Mouse (Mus musculus) urinary bladder, postnatal 14 days (tissue): Measurements from ENCODE around the gene Pafah1b3.
"Not testable (repeated sequence)": the region's sequence is repeated elsewhere in the genome, so short reads cannot be mapped to it uniquely, and the experiment has no call there.

Experiments used
- DNase-seq: peaks from one replicate; pipeline ENCODE4 v3.0.0; 2021; ENCODE audit warnings: low spot score

Gene Pafah1b3

GRCm38 (mm10) chr7:25297454-25298325 lies at the start of gene Pafah1b3:
Gene Pafah1b3, minus strand, starts transcription at chr7:25297986.
- DNase-seq = peak; percentile 87

DNA sequence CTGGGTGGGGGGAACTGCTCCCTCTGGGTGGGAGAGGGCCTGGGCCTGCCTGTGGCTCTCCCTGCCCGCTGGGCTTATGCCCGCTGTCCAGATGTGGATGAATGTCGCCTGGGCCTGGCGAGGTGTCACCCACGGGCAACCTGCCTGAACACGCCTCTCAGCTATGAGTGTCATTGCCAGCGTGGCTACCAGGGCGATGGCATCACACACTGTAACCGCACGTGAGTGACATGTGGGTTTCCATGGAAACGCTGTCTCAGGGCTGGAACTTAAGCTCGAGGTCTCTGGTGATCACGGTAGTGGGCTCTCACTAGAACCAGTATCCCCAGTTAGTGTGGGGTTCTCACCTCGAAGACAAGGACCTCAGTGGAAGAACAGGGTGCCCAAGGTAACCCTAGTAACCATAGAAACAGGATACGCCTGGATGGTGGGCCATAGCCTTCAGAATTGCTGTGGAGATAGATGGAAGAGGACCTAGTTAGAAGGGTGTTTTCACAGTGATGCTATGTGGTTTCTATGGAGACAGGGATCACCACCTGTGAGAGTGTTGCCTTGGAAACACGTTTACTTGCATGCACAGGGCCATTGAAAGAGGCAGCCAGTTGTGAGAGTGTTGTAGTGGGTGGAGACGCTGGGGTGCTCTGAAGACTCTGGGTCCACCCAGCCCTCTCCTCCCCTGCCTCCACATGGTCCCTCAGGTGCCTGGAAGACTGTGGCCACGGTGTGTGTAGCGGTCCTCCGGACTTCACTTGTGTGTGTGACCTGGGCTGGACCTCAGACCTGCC lies 43.4 kb upstream of the Pafah1b3 start:
- no peak for DNase-seq

GRCm38 (mm10) chr7:25339329-25339728 lies 41.5 kb upstream of the Pafah1b3 start:
- no peak for DNase-seq

GRCm38 (mm10) chr7:25334472-25334871 lies 36.7 kb upstream of the Pafah1b3 start:
- no peak for DNase-seq

DNA sequence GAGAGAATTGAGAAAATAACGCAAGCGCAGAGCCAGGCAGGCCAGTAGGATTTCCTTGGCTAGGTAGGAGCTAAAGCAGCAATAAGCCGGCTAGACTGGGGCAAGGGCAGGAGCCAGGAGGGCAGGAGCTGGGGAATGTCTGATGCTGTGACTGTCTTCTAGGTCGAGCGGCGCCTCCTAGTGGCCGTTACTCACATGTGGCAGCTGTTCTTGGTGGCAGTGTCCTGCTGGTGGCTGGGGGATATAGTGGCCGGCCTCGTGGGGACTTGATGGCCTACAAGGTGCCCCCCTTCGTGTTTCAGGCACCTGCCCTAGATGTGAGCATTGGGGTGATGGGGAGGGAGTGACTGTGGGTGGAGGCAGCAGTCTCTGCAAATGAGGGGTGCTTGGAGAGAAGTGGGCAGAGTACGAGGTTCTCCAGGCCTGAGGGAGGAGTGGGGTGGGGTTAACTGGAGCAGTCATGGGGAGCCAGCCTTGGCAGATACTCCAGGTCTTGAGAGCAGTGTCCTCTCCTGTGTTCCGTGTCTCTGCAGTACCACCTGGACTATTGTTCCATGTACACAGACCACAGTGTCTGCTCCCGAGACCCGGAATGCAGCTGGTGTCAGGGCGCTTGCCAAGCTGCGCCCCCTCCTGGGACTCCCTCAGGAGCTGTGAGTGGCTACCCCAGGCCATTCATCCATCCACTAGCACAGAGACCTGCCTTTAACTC lies 36.0 kb upstream of the Pafah1b3 start:
- DNase-seq = peak; percentile 72

DNA sequence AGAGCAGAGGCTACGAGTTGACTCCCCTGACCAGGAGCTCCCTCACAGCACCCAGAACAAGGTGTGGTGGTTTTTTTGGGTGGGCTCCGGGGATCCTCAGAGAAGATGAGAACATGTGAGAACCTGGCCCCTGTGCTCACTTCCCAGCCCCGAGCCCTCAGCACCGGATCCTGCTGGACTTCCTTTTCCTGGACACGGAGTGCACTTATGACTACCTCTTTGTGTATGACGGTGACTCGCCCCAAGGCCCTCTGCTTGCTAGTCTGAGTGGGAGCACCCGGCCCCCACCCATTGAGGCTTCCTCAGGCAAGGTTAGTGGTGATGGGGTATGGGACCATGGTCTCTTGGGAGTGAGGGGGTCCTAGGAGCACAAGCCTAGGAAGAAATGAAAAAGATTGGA lies 28.4 kb upstream of the Pafah1b3 start:
- DNase-seq = no peak

- DNase-seq = not testable (repeated sequence)
Measured at GRCm38 (mm10) chr7:25325431-25325830, 27.6 kb upstream of the Pafah1b3 start.

GRCm38 (mm10) chr7:25323219-25323618 lies 25.4 kb upstream of the Pafah1b3 start:
- DNase-seq = no peak

DNA sequence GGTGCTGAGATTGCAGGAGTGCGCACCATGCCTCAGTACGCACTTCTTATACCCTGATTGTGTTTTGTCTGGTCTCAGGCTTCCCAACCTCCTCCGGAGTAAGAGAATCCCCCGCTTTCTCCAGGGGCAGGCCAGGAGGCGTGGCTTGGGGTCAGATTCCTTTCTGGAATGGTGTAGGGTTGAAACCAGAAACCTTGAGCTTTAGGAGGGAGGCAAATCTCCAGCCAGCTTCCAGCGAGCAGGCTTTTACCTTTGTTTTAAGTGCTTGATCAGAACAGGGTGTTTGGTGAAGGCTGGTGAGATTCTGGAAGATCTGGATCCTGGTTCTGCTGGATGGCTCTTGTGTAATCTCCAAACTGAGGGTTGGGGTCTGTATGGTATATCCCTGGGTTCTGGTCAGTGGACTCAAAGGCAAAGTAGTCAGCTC lies 24.3 kb upstream of the Pafah1b3 start:
- DNase-seq = peak; percentile 53

DNA sequence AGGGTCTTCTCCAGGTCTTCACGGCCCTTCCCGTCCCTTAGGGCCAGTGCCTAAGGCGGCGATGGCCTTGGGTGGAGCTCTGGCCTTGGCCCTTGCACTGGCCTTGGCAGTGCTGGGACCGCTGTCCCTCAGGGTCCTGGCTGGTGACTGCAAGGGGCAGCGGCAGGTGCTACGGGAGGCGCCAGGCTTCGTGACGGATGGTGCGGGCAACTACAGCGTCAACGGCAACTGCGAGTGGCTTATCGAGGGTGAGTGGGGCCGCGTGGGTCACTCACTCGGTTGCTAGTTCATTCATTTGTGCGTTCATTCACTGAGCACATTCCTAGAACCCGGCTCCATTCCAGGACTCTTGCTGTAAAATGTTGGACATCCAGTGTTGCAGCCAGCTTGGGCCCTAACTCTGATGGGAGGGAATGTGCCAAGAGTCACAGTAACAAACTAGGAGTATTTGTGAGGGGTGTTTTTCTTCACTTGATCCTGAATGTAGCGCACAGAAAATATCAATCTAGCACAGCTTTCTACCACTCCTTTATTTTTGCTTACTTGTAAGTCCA lies 19.7 kb upstream of the Pafah1b3 start:
- no peak for DNase-seq

- DNase-seq = peak; percentile 98
Measured at GRCm38 (mm10) chr7:25316532-25317445, 19.0 kb upstream of the Pafah1b3 start, which contains the start of gene Megf8. Gene Megf8, plus strand, starts transcription at chr7:25317164.

DNA sequence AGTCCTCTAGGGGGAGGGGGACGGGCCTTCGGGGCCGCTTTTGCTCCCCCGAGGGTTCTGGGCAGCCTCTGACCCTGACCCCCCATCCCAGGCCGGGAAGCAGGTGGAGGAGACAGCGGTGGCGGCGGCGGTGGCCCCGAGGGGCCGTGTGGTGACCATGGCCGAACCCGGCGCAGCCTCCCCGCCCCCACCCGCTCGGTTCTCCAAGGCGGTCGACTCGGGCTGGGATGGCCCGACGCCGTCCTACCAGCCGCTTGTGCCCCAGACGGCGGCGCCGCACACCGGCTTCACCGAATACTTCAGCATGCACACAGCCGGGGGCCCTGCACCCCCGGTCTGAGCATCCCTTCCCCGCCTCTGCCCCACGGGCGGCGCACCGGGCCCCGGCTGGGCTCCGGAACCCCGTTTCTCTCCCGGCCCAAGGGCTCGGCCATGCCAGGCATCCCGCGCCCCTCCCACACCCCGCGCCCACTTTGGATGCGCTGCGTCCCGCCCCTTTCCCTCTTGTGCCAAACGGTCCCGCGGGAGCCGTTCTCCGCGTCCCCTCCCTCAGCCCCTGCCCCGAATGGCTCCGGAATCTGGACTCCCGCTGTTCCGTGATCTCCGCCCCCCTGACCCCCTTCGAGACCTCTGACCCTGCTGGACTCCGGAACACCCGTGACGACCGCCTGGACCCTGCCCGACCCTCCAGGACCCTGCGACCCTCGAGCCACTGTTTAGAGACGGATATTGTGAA lies 17.7 kb upstream of the Pafah1b3 start:
- DNase-seq = no peak

DNA sequence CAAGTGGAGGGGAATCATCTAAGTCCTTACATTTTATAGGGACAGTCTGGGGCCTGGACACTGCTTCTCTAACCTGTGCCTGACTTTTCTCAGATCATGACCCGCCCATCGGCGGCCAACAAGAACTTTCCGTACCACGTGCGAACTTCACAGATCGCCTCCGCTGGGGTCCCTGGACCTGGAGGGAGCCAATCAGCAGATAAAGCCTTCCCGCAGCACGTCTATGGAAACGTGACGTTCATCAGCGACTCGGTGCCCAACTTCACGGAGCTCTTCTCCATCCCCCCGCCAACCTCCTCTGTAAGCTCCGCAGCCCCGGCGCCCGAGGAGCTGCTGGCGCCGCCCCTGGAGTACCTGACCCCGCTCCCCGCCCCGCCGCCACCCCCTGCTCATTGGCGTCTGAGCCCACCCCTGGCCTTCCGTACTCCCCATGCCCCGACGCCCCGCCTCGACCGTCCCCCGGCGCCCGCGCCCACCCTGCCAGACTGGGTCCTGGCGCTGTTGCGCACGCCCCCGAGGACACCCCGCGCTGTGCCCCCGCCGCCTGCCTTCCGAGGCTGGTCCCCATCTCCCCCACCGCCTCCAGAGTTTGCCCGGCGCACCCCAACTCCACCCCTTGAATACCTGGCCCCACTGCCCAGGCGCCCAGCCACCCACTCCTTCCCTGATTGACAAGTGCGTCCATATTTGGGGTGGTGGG lies 17.0 kb upstream of the Pafah1b3 start:
- no peak for DNase-seq

- DNase-seq = no peak
Measured at GRCm38 (mm10) chr7:25313325-25313724, 15.5 kb upstream of the Pafah1b3 start.

- no peak for DNase-seq
Measured at GRCm38 (mm10) chr7:25311193-25311592, 13.4 kb upstream of the Pafah1b3 start.

DNA sequence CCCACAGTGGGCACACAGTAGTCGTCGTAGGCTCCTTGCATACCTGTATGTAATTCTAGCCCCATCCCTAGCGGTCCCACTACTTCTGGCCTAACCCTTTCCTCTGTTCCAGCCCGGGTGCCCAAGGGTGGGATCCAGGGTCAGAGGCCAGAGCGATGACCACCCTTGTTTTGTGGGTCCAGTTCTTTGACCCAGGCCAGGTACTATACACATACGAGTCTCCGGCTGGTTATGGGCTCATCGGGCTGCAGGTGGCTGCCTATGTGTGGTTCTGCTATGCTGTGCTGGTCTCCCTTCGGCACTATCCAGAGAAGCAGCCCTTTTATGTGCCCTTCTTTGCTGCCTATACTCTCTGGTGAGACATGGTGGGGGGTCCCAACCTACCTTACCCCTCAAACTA lies 11.6 kb upstream of the Pafah1b3 start:
- no peak for DNase-seq

GRCm38 (mm10) chr7:25308702-25309318 lies 11.0 kb upstream of the Pafah1b3 start:
- DNase-seq = no peak

GRCm38 (mm10) chr7:25306614-25306996 lies 8.8 kb upstream of the Pafah1b3 start:
- no peak for DNase-seq

DNA sequence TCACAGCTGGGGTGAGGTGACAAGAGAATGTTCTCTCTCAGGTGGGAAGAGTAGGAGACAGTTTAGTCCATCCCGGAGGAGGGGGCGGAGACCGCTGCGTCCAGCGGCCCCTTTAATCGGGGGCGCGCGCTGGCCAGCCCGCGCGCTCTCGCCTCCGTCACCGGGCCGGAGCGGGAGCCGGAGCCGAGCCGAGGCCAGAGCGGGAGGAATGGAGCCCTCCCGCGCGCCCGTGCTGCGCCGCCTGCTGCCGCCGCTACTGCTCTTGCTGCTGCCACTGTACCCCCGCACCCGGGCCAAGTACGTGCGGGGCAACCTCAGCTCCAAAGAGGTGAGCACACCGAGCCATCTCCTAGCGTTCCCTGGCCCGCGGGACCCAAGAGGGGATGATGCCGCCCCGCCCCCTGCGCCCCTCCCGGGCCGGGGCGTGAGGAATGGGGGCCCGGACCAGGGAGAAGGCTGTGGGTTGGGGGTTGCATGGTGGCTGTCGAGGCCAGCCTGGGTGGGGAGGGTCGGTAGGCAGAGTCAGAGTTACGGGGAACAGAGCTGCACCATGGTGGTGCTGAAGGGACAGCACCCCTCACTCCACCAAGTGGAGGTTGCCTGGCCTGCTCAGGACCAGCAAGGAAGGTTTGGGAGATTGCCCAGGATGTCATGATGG lies 8.3 kb upstream of the Pafah1b3 start, which contains the start of gene Tmem145:
TSS of gene Tmem145 (plus strand) at position 151 of the 658 bp plus-strand sequence.
- no peak for DNase-seq
